12 mouse cellular contexts compared by ENCODE assay signal in the genomic region with DNA sequence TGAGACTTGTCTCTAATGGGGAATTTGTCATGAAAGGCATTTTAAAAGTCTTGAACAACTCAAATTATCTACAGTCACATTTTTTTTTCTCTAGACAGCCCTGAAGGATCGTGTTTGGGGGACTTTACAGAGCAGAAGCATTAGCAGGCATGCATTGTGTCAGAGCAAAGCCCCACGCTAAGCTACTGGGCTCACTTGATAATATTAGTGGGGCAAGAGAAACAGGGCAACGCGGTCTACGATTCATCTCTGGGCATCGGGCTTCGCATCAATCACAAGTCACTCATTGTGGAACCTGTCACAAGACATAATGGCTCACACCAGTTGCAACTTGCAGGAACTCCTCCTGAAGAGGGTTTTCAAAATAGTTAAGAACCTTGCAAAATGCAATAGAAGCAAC.
DNase-seq lines count a peak whose midpoint lies in the region; ATAC-seq and TF ChIP-seq lines count a peak whose summit lies in the region.
"Had no signal": no experiment of that assay in that cellular context is flagged by ENCODE, and none has a peak within 500 bp of the region (broad histone marks: within the 10 kb centered on the region; RNA-seq: fewer than 3 reads in every experiment).

No protein-coding gene starts in this region.

- TF ChIP-seq POLR2A in brain, embryonic 14.5 days (IDR thresholded peaks at IDR 0.05; ENCODE audit: borderline replicate concordance, extremely low read depth, insufficient read depth, insufficient read length, poor library complexity, severe bottlenecking), result no peak

- no peaks in the 10 kb centered on the region for H3K27me3 ChIP-seq in forebrain, embryonic 16.5 days (replicated peaks; ENCODE audit: control insufficient read depth, insufficient read depth, low read length)
- H3K27me3 ChIP-seq in midbrain, embryonic 12.5 days, result no peaks in the 10 kb centered on the region

- peaks cover 48% of the 10 kb centered on the region for H3K4me1 ChIP-seq in forebrain, embryonic 16.5 days (replicated peaks; ENCODE audit: control insufficient read depth, insufficient read depth, low read length)
- peaks cover 70% of the 10 kb centered on the region for H3K4me1 ChIP-seq in midbrain, embryonic 12.5 days

- ATAC-seq in forebrain, embryonic 16.5 days, result no peak
- peak; percentile 31 for ATAC-seq in midbrain, embryonic 12.5 days (ENCODE audit: low FRiP score, low read depth)
- ATAC-seq in inflammation-experienced regulatory T-cells, adult 6 months, result no peak

- DNase-seq in brain, embryonic 14.5 days (ENCODE audit: low read depth), result peak; percentile 86
- DNase-seq in embryo, embryonic 10.5 days (ENCODE audit: low spot score), result peak; percentile 69
- no peak for DNase-seq in cerebellum, adult 11-12 months
- DNase-seq in natural killer cell, adult 2 months (ENCODE audit: low spot score in 2 of 2), result no peak
- DNase-seq: adrenal gland, postnatal 36 days; cerebellum, adult 9-11 months; gastrocnemius, postnatal 25 days; heart, postnatal 10 days had no signal

- no peak overlapping the region for H3K27ac ChIP-seq in forebrain, embryonic 16.5 days (ENCODE audit: low read length)
- peak overlapping the region; percentile 91 for H3K27ac ChIP-seq in midbrain, embryonic 12.5 days (replicated peaks)

- H3K9me3 ChIP-seq in forebrain, embryonic 16.5 days (ENCODE audit: control insufficient read depth, low read length), result no peaks in the 10 kb centered on the region
- no peaks in the 10 kb centered on the region for H3K9me3 ChIP-seq in midbrain, embryonic 12.5 days

- no peaks in the 10 kb centered on the region for H3K36me3 ChIP-seq in forebrain, embryonic 16.5 days (ENCODE audit: control insufficient read depth, insufficient read depth)
- no peaks in the 10 kb centered on the region for H3K36me3 ChIP-seq in midbrain, embryonic 12.5 days

- H3K4me3 ChIP-seq in forebrain, embryonic 16.5 days (replicated peaks; ENCODE audit: low read length), result no peak overlapping the region; the same call in 1 of the 2 replicates
- H3K4me3 ChIP-seq in midbrain, embryonic 12.5 days, result no peak overlapping the region
- H3K4me3 ChIP-seq: erythroblast, embryonic 14.5 days had no signal

- no peak for TF ChIP-seq CTCF in brain, embryonic 14.5 days (IDR thresholded peaks at IDR 0.05; ENCODE audit: borderline replicate concordance, extremely low read depth, insufficient read depth, insufficient read length)

- peak overlapping the region; percentile 63 for H3K4me2 ChIP-seq in forebrain, embryonic 16.5 days (ENCODE audit: low read length)
- H3K4me2 ChIP-seq in midbrain, embryonic 12.5 days (replicated peaks), result peak overlapping the region; percentile 57

- 8% methylated on average over 7 of the region's 7 CpGs for WGBS in forebrain, embryonic 16.5 days
- WGBS in midbrain, embryonic 12.5 days, result 19% methylated on average over 7 of the region's 7 CpGs

- no peak overlapping the region for H3K9ac ChIP-seq in forebrain, embryonic 16.5 days (replicated peaks; ENCODE audit: low read depth, low read length)
- no peak overlapping the region for H3K9ac ChIP-seq in midbrain, embryonic 12.5 days (replicated peaks)

Comparison
In these comparisons a context has a peak if more than half of its experiments do, and no peak if none do; other contexts are left out.
1. DNase-seq: peak in brain, embryonic 14.5 days (single experiment) and embryo, embryonic 10.5 days (single experiment); none in cerebellum, adult 11-12 months (single experiment) and natural killer cell, adult 2 months (0 of 2).